Mouse (Mus musculus) MEL-GATA-1-ER (cell line): ENCODE data around the gene Zfp612.

ENCODE experiments used
- DNase-seq: peaks from one replicate; pipeline ENCODE4 v3.0.0-alpha.2; 2012; ENCODE audit warnings: low read depth; ENCODE audit errors: extremely low read depth

Zfp612 gene

DNA sequence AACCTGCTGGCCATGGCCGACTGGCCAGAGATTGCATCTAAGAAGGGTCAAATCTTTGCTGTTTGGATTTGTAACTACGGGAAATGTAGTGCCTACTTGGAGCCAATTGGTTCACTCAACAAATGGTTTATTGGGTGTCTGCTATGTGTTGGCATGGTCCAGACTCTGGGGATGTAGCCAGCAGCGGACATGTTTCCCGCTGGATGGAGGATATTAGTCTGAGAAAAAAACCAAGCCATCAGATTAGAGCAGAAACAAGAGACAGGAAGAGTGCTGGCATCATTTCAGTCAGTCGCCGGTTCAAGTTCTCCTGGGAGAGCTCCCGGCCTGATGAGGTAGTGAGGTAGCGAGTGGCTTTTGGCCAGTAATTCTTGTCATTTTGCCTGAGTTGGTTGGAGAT is 54.7 kb downstream of the Zfp612 start:
- DNase-seq, result no peak

GRCm38 (mm10) chr8:110135515-110135914 is 56.0 kb downstream of the Zfp612 start:
- no peak for DNase-seq

DNA sequence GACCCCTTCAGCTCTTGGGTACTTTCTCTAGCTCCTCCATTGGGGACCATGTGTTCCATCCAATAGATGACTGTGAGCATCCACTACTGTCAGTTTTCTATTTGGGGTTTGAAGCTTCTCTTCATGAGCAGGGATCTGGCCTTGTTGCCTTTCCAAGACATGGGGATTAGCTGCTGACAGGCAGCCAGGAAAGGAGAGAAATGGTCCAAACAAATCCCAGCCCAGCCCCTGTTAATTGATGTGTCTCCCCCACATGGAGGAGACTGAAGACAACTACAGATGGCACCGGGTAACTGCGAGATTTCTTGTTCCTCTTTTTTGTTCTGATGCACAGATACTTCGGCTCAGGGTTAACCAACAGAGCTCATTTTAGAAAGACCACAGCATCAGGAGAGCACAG is 60.6 kb downstream of the Zfp612 start:
- no peak for DNase-seq

DNA sequence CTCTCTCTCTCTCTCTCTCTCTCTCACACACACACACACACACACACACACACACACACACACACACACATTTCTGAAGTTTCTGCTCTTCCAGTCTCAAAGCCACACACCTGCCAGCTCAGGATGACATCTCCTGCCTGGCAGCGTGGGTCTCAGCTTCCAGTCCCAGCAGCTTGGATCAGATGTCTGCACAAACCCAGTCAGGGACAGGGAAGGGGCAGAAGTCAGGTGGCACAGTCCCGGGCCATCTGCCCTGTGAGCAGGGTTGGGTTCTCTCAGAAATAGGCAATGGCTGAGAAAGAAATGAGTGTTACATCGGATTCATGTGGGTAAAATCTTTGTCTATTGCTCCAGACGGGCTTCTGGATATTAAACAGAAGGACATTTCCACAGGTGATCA is 61.2 kb downstream of the Zfp612 start:
- no peak for DNase-seq
